Mouse (Mus musculus): Measurements from ENCODE around the gene Rps21.

DNA sequence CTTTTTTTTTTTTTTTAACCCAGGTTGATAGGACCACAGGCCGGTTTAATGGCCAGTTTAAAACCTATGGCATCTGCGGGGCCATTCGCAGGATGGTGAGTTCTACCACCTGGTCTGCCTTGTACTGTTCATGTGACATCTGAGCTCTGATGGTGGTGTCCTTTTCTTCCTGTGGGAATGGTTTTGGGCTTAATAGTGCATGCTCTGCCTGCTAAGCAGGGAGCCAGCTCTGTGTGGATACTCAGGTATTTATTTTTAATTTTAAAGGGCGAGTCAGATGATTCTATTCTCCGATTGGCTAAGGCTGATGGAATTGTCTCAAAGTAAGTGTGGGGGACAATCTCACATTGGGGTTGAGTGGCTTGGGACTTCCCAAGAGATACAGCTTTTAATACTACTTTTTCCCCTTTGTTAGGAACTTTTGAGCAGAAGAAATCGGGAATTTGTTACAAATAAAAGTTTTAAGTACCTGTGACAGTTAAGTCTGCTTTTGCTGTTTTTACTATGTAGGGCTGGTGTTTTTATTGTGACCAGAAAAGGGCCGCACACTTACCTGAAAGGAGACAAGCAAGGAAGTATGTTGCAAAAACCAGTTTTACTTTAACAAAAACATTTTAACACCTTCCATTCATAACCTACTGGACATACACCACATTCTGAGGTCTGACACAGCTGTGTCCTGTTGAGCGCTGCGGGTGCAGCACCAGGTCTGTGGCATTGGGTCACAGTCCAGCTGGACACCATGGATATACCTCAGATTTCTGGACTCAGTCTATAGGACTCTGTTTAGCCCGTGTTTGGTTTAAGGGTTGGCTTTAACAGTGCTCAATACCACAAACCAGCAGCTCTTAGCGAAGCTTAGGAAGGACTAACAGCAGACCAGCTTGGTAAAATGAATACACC, 1.0 kb downstream of the Rps21 start:
- no peak for TF ChIP-seq POLR2A (IDR thresholded peaks at IDR 0.05; ENCODE audit: control insufficient read depth, extremely low read depth, insufficient read depth, low read length, poor library complexity)
- TF ChIP-seq CTCF (IDR thresholded peaks at IDR 0.05; ENCODE audit: borderline replicate concordance, control insufficient read depth, extremely low read depth, insufficient read depth, low read length, poor library complexity): no peak
